Mouse (Mus musculus) activated CD4-positive, CD25-positive, alpha-beta regulatory T cell, adult 4 months (primary cell): ENCODE measurements at regions not wholly inside any gene's neighbourhood (a gene's known extent, or its start where the extent isn't known, plus 50 kb on each side); places are given as distances from the start of the nearest gene placed in this dataset.

Source experiments
- ATAC-seq: one replicate; pipeline ENCODE4 v1.8.0; 2017

DNA sequence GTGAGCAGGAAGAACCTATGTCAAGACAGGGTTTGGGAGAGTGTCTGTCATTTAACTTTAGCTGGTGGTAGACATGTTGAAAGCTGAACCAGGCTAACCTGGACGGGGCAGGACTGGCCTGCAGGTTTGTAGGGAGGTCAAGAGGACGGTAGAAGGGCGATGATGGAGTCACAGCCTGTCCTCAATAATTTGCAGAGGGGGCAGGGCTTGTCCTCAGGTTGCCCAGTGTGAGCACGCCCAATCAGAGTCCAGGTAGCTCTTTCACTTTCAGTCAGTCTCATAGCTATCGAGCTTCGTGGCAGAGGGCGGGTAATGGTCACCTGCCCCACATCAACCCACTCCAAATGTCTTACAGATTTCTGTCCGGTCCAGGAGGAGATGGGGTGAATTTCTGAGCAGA, 85.5 kb upstream of the 1600014C23Rik start:
- no peak for ATAC-seq

DNA sequence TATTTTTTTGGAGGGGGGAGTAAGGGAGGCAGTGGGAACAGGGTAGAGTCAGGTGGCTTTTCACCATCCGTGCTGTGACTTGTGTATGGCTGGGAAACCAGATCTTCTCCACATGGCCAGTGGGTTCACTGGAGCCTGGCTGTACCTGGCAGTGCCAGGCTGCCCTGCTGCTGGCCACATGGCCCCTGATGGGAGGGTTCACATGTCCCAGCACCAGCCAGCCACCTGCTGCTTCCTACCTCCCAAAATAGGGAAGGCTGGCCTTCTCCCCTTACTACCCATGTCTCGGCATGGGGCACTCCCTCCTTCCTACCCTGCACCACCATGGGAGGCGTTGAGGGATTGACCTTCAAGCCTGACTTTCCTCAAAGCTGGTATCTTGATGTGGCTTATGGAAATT, 82.9 kb upstream of the 1600014C23Rik start:
- ATAC-seq = no peak

DNA sequence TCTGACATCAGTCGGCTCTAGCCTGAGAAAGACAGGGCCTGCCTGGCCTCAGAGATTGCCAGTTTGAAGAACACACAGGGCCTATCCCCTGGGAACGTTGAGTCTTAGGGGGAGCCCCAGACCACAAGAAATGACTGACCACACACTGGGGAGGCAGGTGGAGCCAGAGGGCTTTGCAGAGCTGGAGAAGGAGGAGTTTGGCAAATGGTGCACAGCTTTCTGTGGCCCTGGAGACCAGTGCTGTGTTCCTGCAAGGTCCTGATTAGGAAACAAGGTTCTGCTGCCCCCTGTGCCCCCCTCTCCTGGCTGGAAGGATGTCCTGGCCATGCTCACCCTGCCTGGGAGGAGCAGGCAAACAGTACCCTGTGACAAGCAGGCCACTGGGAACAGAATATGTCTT, 82.2 kb upstream of the 1600014C23Rik start:
- ATAC-seq = no peak

DNA sequence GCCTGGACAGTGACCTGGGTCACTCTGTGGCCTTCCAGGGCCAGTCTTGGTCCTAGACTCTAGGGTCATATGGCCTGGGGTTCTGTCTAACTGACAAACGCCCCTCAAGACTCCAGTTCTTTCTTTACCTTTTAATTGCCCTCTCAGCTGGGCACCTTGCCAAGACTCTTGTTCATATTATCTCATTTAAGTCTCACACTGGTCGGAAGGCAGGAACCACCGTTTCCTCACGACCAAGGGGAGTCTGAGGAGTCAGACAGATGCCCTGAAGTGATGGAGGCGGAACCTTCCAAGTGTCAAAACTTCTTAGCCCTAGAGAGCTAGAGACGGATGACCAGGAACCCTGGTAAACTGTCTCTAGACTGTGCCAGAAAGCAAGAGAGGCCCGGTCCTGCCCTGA, 81.7 kb upstream of the 1600014C23Rik start:
- no peak for ATAC-seq

- no peak for ATAC-seq
Measured at GRCm38 (mm10) chr17:45814586-45814985, 80.9 kb upstream of the 1600014C23Rik start.

GRCm38 (mm10) chr17:45813956-45814355, 80.3 kb upstream of the 1600014C23Rik start:
- no peak for ATAC-seq

GRCm38 (mm10) chr17:45812289-45812955, 78.8 kb upstream of the 1600014C23Rik start:
- no peak for ATAC-seq

DNA sequence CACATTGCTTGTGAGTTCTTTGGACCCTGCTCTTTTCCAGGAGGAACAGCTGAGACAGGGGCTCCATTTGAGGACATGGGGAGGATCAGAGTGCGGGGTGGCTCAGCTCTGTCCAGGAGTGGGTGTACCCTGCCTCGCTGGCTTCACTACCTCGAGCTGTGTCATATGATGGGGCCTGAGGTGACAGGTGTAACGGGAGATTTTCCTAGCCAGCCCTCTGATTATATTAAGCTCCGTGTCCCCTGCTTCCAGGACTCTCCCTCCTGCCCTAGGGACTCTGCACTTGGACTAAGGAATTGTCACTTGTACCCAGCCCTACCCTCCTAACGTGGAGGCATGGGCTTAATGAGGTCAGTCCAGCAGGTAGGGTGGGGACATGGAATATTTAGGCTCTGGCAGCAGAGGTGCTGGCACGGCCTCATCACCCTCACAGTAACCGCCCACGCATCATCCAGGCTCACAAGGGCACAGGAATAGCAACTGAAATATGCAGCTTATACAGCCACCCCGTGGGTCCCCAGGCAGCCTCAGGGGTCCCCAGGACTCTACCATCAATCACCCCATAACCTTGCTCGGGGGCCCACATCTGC, 78.1 kb upstream of the 1600014C23Rik start:
- ATAC-seq = no peak

GRCm38 (mm10) chr17:45809728-45810127, 76.1 kb upstream of the 1600014C23Rik start:
- no peak for ATAC-seq

GRCm38 (mm10) chr17:45808374-45808773, 74.7 kb upstream of the 1600014C23Rik start:
- no peak for ATAC-seq

DNA sequence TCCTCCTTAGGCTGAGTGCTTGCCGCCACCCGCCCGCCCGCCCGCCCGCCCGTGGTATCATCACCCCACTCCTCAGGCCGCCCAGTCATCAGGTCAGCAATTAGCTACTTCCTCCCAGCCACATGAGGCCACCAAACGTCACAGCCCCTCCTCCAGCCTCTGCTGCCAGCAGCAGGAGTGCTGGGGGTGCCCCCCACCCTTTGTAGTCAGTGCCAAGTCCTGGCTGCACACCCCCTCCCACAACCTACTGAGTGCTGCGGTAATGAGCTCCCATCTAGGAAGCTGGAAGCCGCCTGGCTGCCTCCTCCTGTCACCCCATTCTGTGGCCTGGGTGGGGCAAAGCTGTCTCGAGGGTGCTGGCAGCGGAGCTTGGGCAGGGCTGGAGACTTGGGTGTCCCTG, 73.8 kb upstream of the 1600014C23Rik start:
- no peak for ATAC-seq

- ATAC-seq = no peak
Measured at GRCm38 (mm10) chr17:45806831-45807230, 73.2 kb upstream of the 1600014C23Rik start.

- no peak for ATAC-seq
Measured at GRCm38 (mm10) chr17:45806430-45806829, 72.8 kb upstream of the 1600014C23Rik start.

DNA sequence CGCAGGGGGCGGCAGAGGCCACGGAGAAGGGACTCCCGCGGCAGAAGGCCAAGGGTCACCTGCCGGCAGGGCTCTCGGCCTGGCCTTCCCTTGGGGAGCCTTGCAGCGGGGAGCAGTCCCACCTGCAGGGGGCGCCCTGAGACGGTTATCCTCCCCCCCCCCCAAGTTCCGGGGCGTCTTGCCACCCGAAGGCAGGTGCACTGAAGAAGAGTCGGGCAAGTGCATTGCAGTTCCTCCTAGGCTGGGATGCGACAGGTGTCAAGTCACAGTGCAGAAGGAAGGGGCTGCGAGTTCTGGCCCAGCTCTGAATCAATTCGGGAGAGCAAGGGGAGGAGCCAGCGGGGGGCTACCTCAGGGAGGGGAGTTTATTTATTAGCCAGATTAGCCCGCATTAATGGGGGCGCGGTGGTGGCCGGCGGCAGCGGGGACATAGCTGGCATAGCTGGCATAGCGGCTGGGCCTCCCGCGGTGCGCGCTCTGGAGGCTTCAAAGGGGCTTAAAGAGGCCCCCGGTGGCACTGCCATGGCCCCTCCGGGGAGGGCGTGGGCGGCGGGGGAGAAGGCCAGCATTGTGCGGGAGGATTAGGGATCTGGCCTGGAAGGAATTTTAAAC, 71.9 kb upstream of the 1600014C23Rik start:
- ATAC-seq = no peak

- ATAC-seq = no peak
Measured at GRCm38 (mm10) chr17:45803331-45803730, 69.7 kb upstream of the 1600014C23Rik start.

- ATAC-seq = no peak
Measured at GRCm38 (mm10) chr17:45802439-45802838, 68.8 kb upstream of the 1600014C23Rik start.

DNA sequence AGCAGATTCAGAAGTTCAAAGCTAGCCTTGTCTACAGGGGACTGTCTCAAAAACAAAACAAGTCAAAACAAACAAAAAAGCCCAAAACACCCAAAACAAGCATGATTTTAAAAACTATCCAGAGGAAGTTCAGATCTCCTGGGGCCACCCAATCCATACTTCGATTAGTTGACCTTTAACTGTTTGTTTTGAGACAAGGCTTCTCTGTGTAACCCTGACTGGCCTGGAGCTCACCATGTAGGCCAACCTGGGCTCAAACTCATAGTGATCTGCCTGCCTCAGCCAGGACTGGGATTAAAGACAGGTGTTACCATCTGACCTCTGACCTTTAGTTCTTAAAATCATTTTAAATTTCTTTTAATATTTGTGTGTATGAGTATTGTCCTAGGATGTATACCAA, 66.1 kb upstream of the 1600014C23Rik start:
- ATAC-seq = no peak

DNA sequence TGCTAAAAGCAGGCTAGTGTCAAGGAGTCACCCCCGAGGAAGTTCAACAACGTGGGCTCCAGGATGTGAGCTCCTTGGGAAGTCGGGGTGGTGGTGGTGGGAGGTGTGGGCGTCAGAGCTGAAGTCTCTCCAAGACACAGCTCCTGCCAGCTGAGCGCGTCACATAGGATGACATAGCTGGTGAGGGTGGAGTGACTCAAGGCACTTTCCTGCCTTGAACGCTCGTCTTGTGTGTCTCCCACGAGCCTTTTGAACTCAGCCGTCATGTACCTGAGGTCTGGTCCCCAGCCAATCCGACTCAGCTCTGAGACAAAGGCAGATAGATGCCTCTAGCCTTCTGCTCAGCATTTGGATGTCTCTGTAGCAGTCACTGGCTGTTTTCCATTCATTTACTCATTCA, 65.4 kb upstream of the 1600014C23Rik start:
- ATAC-seq = no peak

DNA sequence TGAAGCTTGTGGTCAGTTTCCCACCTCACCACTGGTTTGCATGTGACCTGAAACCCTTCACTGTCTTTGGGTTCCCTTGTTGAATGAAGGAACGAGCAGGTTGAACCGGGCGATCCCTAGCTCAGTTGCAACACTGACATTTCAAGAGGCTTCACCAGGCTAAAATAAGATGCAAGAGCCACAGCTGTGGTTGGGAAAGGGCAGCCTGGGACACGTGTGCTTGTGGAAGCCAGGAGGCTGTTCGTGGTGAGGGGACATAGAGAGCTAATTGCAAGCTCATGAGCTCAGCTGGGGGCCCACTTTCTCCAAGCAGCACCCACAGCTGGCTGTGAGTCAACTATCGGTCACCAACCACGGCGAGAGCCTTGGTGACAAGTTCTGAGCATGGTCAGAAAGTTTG, 64.8 kb upstream of the 1600014C23Rik start:
- ATAC-seq = no peak

DNA sequence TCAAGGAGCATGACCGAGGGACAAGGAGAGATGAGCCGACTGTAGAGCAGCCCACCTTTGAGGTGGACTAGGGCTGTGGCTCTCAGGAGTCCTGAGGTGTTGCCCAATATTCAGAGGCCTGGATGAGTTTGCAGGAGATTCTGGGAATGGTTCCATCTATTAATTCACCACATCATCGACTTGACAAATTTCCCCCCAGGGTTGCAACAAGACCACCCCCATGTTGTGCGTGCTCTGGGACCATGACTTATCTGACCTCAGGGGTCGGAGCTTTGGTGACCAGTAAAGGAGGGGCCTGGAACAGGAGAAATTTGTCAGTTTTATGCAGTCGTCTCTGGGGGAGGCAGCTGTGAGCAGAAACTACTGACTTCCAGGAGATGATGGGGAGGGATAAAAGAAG, 63.5 kb upstream of the 1600014C23Rik start:
- ATAC-seq = no peak

DNA sequence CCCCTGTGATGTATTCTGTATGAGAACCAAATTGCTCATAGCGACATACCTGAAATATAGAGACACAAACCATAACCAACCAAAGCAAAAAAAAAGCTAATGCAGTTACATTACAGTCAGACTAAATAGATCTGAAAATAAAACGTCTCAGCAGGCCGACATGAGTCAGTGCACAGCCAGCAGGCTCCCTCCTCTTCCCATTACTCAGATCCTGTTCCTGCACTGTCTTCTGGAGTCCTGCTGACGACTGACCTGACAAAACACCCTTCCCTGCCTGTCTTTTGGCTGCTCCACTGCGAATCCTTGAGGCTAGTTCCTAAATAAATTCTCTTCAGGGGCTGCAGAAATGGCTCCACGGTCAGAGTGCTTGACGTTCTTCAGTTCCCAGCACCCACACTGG, 61.3 kb upstream of the 1600014C23Rik start:
- no peak for ATAC-seq

DNA sequence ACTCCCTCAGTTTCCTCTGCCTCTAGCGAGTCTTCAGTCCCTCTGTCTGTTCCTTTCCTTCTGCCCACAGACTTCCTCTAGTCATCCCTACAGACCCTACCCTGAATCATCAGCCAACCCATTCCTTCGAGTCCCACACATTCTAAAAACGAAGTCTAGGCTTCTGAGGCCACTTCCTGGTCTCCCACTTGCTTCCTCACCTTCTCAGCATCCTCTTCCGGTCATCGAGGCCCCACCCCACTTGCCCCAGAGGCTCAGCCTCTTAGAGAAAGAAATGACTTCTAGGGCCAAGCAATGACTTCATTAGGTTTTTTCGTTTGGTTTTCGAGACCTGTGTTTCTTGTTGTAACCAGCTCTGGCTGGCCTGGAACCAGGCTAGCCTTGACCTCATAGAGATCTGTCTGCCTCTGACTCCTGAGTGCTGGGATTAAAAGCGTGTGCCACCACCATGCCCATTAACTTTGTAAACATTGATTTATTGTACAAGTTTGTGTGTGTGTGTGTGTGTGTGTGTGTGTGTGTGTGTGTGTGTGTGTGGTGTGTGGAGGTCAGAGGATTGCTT, 57.4 kb upstream of the 1600014C23Rik start:
- ATAC-seq = no peak

GRCm38 (mm10) chr17:45789777-45790176, 56.1 kb upstream of the 1600014C23Rik start:
- ATAC-seq = no peak

DNA sequence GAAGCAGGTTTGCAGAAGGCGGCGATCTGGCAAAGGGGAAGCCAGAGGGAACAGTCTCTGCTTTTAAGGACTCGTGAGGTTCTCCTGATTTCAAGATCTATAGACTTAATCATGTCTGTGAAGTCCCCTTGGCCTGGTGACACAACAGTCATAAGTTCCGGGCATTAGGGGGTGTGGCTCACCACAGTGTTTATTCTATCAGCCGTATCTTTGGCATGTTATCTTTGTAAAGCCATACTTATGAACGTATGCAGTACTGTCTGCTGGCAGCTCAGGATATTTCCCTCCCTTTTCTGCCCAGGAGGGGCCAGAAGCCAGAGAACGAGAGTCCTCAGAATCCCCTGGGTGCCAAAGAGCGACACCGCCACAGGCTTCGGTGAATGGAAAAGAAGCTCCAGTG, 51.3 kb upstream of the 1600014C23Rik start:
- no peak for ATAC-seq
